Mouse (Mus musculus): Measurements from ENCODE around the gene Epo.

Gene Epo

DNA sequence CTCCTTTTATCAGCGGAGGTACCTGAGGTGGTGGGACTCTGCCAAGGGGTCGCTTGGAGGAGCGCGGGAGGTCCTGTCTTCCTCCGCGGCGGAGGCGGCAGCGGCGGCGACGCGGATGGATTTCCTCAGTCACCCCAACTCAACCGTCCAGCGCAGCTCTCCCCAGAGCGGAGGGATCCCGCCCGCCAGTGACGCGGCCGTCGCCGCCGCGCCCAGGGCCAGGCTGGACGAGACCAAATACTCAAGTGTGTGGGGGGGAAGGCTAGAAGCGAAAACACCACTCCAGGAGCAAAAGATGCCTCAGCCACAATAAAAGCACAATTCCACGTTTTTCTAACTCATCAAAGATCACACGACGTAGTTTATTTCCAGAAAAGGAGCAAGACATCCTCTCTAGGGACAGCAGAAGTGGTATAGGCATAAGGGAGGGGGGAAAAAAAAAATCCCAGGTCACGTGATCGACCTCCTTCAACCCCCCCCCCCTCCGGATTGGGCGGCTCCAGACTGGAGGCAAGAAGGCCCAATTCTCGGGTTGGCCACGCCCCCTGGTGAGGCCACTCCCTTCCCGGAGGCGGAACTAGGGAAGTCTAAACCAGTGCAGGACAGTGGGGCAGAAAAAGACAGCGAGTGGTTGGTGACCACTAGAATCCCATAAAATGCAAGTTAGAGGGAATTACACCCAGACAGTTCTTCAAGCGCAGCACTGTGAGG is at the start of gene Epo, which contains the start of gene Gnb2:
Gene Epo (minus strand): TSS at position 126 of the 711 bp plus-strand sequence.
Gene Gnb2 (minus strand): TSS at position 394 of the 711 bp plus-strand sequence.
- DNase-seq (ENCODE audit: low read depth, low spot score), result peak; percentile 98

DNA sequence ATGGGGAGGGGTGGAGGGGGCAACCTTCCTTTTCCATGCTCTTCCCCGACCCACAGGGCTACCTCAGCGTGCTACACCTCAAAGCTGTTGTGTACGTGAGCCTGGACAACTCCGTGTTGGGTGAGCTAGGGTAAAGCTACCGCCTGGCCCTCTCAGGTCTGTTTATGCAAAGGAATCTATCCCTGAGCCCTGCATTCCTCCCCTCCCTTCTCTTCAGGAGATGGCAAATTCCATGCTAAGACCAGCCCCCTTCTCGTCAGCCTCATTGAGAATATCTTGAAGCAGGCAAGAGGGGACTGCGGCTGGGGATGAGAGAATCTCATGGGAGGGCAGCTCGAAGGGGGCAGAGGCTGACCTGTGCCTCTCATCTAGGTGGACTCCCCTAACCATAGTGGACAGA is 49.7 kb upstream of the Epo start:
- no peak for DNase-seq (ENCODE audit: low read depth, low spot score)

DNA sequence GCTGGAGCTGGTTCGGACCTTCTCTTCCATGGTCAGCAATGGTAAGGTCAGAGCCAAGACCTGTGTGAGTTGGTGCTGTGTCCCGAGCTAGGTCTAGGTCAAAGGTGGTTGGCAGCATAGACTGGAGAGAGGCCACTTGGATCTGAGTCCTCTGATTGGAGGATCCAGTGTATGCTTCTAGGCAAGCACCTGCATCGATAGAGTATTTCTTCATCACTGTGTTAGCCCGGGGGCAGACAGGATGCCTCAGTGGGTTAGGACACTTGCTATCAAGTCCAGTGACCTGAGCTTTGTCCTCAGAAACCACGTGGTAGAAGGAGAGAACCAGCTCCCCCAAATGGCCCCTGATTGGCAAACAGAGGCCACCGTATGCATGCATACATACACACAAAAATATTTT is 47.2 kb upstream of the Epo start:
- no peak for DNase-seq (ENCODE audit: low read depth, low spot score)

DNA sequence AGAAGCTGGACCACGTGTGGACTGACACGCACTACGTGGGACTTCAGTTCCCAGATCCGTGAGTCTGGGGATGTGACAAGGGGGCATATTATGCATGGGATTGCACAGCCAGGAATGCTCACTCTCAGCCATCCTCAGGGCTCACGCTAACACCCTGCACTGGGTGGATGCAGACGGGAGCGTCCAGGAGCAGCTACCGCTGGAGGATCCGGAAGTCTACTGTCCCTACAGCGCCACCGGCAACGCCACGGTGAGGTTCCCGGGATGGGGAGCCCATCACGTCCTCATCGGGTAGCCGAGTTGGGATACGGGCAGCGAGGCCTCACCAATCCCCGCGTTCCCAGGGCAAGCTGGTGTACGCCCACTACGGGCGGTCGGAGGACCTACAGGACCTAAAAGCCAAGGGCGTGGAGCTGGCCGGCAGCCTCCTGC is 41.4 kb upstream of the Epo start:
- no peak for DNase-seq (ENCODE audit: low read depth, low spot score)

DNA sequence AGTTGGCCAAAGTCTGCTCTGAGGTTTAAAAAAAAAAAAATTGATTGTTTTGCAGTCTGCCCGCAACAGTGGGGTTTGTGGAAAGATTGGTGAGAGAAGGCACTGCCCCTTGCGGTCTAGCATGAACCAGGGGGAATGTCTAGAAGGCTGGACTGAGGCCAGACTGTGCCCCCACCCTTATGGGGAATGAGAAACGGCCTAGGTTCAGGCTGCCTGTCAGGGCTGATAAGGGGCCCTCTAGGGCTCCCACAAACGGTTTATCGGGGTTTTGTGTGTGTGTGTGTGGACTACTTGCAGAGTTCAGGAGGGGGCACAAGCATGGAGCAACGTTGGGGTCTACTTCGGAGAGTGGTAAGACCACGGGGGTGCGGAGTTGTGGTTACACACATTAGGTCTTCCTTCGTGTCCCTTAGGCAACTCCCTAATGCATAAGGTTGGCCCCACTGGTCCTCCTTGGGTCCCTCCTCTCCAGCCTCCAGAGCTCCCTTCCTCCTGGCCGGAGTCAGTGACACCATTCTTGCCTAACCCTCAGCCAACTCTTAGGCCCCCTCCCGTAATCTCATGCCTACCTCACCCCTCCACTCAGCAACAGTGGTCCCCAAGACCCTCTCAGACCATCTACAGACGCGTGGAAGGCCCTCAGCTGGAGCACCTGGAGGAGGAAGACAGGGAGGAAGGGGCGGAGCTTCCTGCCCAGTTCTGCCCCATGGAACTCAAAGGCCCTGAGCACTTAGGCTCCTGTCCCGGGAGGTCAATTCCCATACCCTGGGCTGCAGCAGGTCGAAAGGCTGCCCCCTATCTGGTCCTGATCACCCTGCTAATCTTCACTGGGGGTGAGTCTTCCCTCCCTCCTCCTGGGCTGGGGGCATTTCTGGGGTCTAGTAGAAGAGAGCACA is 37.9 kb upstream of the Epo start:
- DNase-seq (ENCODE audit: low read depth, low spot score), result no peak

DNA sequence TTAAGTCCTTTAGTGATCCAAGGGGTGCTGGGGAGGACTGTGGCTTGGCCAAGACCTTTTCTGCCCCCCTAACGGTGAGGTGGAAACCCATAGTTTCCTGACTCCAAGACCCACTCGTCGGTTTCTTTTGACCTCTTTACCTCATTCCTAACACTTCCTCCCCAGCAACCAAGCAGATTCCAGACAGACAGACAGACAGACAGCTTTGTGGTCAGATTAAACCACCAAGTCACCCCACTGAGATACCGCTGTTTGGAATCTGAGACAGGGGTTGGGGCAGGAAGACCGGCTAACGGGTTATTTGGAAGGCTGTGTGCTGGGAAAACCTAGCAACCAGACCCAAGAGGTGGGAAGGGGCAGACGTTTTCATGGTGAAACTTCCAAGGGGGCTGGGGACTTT is 37.1 kb upstream of the Epo start:
- no peak for DNase-seq (ENCODE audit: low read depth, low spot score)

DNA sequence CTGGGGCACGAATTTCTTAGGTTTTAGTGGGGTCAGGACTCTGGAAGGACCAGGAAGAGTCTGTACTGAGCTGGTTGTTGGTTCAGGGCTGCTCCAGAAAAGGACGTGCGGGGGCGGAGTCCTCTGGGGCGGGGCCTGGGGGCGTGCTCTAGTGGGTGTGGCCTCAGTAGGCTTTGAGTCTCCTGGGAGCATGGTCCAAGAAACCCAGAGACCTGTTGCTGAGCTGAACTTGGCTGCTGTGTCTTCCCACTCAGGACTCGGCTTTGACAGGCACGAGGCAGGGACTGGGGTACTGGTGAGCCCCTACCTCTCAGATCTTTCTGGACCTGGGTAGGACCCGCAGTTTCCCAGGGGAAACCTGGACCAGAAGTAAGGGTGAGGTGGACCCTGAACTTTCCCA is 36.6 kb upstream of the Epo start, which contains the start of gene Tfr2:
Gene Tfr2 (plus strand): TSS at position 176 of the 400 bp plus-strand sequence.
- no peak for DNase-seq (ENCODE audit: low read depth, low spot score)

DNA sequence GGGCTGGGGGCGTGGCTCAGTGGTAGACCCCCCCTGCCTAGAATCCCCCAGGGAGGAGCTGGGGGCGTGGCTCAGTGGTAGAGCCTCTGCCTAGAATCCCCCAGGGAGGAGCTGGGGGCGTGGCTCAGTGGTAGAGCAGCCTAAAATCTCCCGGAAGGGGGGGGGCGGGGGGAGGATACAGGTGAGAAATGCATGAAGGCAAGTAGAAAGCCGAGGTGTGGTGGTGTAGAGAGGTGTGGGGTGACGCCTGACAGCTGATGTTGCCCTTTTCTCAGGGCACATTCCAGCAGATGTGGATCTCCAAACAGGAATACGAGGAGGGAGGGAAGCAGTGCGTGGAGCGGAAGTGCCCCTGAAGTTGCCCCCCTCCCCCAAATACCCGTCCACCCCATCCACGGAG is 36.0 kb upstream of the Epo start:
- DNase-seq (ENCODE audit: low read depth, low spot score), result no peak

DNA sequence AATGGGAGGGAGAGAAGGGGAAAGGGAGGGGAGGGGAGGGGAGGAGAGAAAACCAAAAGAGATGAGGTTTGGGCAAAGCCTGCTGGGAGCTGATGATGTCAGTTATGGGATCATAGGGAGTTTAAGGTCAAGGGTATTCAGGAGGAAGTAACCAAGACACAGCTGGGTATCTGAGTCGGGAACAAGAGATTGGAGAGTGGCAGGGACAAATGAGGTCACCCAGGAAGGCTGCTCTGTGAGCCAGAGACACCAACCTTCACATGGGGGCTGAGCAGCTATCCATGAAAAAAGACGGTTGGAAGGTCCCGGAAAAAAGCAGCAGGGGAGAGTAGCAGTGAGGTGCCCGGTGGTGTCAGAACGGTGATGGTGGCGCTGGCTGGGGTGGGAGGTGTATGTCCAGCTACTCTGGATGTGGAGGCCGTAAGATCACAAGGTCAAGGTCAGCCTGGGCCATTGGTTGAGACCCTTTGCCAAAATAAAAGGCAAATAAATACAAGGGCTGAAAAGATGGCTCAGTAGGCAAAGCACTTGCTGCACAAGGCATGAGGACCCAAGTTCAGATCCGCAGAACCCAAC is 35.3 kb upstream of the Epo start:
- no peak for DNase-seq (ENCODE audit: low read depth, low spot score)

DNA sequence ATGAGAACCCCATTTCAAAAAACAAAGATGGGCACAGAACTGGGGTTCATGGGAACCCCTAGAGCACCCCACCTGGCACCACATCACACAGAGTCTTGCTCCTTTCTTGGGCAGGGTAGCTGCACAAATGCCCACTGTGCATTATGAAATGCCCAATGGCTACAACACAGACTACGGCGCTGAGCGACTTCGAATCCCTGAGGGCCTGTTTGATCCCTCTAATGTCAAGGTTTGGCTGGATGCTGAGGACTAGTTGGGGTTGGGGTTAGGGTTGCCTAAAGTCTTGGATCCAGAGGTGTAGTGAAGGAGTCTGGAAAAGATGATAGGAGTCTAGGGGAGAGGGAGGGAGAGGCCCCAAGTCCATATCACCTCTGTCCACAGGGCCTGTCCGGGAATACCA is 33.4 kb upstream of the Epo start:
- no peak for DNase-seq (ENCODE audit: low read depth, low spot score)

DNA sequence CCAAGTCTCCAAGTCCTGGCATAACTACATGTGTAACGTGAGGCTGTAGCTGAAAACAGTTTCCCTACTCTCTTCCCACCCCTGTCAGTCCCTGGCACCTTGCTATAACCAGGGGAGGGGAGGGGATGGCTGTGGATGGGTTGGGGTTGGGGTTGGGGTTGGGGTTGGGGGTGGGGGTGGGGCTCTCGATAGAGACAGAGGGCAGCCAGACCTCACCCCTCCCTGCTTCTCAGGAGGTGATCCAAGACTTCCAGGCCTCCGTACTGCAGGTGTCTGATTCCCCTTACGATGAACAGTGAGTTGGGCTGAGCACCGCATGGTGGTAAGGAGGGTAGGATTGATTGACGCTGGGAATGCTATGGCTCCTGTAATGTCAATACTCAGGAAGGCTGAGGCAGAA is 32.7 kb upstream of the Epo start:
- no peak for DNase-seq (ENCODE audit: low read depth, low spot score)

DNA sequence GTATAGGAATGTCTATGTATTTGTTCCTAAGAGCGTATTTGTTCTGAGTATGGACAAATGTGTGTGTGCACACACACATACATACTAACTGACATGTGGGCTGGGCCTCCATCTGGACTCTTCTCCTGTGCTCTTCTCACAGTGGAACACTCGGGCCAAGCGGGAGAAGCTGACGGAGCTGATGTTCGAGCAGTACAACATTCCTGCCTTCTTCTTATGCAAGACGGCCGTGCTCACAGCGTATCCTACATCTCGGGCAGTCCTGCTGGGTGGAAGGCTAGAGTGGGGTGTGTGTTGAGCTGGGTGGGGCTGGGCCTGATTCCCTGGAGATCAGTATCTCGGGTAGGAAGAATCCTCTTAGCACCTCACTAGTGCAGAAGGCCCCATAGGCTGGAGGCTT is 29.9 kb upstream of the Epo start:
- DNase-seq (ENCODE audit: low read depth, low spot score), result no peak

DNA sequence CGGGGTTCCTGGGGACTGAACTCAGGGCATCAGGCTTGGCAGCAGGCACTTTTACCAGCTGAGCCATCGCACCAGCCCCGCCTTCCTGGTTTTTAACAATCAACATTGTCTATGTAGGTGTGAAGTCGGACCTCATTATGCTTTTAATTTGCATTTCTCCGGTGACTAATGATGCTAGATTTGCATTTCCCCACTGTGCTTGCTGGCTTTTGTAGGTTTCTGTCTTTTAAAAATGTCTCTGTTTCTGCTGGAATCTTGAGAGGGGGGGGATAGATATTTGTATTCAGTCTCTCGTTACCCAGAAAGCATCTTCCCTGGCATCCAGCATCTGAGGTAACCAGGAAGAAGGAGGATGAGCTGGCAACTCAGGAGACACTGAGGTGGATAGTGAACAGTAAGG is 28.5 kb upstream of the Epo start:
- no peak for DNase-seq (ENCODE audit: low read depth, low spot score)

DNA sequence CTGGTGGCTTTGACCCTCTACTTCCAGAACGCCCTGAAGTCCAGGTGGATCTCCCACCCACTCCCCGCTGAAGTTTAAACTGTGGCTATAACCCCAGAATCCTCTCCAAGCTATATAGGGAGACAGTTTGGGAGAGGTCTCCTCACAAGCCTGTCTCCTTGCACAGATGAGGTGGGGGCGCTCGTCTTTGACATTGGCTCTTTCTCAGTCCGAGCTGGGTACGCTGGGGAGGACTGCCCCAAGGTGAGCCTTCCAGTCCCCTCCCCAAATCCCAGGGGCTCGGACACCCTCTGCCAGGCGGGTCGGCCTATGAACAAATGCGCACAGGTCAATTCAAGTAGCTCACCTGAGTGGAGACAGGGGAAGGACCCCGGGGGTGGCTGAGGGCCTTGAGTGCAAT is 20.9 kb upstream of the Epo start:
- DNase-seq (ENCODE audit: low read depth, low spot score), result no peak

DNA sequence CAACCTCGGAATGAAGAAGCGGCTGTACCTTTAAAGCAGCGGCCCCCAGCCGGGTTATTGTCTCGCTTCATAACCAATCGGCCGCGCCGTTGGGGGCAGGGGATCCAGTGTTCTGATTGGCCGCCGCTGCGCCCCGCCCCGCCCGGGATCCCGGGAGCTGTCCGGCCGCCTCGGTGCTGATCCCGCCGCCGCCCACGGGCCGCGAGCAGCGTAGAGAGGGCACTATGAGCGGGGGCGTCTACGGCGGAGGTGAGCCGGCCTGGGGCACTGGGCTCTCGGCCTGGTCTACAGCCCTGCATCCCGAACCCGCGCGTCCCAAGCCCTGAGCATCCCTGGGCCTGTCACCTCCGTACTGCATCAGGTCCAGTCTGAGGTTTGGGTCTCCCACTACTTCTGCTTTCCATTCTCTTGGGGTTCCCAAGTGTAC is 20.4 kb upstream of the Epo start, which contains the start of gene Actl6b:
Gene Actl6b (plus strand): TSS at position 107 of the 427 bp plus-strand sequence.
- DNase-seq (ENCODE audit: low read depth, low spot score), result no peak

DNA sequence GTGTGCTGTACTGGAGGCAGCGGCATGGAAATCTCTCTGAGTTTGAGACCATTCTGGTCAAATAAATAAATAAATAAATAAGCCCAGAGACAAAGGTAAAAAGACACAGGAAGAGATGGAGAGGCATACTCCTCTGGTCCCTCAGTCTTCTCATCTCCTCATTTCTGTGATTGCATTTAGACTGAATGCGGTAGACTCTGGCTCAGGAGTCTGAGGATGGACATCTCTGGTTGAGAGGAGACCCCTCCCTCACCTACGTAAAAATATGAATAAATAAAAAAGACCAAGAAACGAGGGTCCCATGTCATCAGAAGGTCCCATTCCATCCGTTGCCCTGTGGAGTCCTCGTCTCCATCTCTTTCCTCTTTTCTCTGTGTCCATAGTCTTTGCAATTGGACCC is 20.0 kb upstream of the Epo start:
- no peak for DNase-seq (ENCODE audit: low read depth, low spot score)

DNA sequence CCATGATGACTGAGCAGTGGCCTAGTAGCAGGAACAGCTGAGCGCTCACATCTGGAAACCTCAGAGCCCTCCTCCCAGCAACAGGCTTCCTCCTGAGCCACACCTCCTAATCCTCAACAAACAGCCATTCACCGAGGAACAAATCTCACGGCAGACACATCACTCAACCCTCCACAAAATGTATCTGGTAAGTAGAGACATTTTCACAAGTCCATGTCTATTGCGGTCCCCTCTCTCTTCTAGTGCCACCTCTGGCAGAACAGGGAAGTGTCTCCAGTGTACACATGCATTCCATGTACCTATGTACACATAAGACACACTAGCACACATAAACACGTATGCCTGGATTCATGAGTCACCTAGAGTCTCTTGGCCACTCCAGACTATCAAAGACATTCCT is 18.1 kb upstream of the Epo start:
- DNase-seq (ENCODE audit: low read depth, low spot score), result no peak

DNA sequence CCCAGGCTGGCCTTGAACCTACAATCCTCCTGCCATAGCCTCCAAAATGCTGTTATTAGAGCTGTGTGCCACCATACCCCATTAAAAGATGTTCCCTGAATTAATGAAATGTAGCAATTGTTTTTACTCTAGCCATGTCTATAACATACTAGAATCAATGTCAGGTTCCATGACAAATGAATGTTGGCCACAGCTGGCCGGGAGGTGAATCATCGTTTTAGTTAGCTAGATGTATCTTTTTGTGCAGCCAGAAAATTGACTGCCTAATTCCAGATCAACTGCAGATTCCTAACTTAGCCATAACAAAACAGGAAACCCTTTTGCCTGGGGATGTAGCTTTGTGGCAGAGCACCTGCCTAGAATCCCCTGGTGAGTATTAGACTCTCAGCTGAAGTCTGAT is 16.8 kb upstream of the Epo start:
- no peak for DNase-seq (ENCODE audit: low read depth, low spot score)

DNA sequence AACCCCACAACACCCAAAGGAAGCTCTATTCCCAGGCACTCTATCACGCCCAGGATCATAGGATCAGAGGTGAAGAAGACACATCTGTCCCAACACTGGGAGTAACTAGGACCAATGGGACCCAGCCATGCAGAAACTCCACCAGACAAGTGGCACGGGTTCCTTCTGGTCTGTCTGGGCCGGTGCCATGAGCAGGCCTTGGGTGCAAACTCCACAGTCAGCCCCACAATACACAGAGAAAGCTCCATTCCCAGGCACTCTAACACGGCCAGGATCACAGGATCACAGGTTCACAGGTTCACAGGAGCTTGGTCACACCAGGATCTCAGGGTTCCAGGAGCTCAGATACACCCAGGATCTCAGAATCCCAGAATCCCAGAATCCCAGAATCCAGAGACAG is 12.6 kb upstream of the Epo start:
- DNase-seq (ENCODE audit: low read depth, low spot score), result no peak

DNA sequence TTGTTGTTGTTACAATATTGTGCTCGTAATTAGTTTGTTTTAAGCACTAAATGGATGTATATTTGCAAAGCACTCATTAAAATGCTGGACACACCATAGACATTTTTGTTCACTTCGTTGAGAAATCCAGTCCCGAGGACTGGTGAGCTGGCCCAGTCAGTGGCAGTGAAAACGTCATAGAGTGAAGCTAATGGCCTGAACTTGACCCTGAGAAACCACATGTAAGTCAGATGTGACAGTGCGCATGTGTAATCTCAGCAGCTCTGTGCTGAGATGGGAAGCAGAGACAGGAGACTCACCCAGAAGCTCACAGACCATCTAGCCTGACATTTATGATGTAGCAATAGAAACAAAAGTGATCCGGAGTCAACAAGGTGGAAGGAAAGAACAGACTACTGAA is 11.9 kb upstream of the Epo start:
- no peak for DNase-seq (ENCODE audit: low read depth, low spot score)

DNA sequence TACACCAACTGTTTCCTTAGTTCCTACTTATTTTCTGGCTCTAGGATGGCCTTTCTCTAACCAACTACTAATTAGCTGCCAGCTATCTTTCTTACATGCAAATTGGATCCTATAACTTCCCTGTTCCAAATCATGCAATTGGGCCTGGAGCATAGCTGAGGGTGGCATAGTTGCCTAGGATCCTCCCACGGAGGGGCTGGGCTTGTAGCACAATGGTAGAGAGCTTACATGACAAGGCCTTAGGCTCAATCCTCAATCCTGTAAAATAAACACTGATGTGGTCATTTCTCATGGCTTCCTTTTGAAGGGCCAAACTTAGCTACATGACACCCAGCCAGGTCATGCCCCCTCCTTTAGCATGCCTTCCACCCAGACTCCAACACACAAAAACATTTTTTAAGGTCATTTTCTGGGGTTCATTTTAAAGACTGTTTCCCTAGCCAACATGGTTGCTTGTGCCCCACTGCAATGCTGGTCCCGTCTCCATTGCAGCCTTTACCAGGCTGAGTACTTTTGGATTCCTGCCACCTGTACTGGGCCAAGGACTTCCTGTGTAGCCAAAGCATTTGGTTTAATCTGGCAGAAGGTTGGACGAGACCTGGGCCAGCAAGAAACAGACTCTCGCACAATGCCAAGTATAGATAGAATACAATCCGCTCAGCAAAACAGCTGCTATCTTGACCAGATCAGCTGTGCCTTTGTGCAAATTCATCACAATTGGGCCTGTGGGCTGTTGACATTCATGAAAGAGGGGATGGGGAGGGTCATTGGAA is 8.9 kb upstream of the Epo start:
- DNase-seq (ENCODE audit: low read depth, low spot score), result no peak

DNA sequence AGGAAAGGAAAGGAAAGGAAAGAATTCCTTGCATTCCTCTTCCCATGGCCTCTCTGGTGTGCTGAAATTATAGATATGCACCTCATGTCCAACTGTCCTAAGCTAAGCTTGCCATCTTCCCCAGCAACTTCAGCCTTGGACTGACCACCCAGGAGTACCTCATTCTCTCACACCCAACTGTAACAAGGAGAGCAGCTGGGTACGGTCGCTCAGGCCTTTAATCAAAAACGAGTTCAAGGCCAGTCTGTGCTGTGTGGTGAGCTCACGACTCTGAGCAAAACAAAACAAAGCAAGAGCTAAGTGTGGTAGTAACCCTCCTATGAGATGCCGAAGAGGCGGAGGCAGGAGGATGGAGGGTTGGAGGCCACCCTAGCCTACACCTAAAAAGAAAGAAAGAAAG is 7.9 kb upstream of the Epo start:
- DNase-seq (ENCODE audit: low read depth, low spot score), result no peak

Data from skeletal muscle tissue, adult 2 months (tissue).